Mouse (Mus musculus) right cerebral cortex, postnatal 36 days (tissue): ENCODE measurements around the gene Actl10.

Source experiments
- DNase-seq, 2 experiments: peaks; one replicate each; pipeline ENCODE4 v3.0.0; 2022; ENCODE audit warnings: low spot score in 2 of 2, mixed read lengths in 1 of 2

Gene Actl10

DNA sequence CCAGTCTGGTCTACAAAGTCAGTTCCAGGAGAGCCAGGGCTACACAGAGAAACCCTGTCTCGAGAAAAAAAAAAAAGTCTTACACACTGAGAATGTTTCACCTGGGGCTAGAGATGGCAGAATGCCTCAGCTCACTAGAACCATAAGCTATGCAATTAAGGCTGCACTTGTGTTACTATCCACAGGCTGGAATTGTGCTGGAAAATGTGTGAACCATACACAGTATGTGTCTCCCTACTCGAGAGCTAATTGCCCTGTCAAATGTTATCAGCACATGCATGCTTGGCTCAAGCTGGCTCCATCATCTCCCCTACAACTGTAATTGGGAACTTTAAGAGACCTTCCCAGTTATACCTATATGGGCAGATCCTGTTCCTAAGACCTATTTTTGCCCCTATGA, 639 bp upstream of the Actl10 start:
- DNase-seq: no peak

- DNase-seq: no peak
These were observed 351 bp downstream of the Actl10 start for GRCm38 (mm10) chr2:154551927-154552326.

- DNase-seq: peak; percentile 43 to 47
These were observed 890 bp downstream of the Actl10 start for GRCm38 (mm10) chr2:154552424-154552907.

DNA sequence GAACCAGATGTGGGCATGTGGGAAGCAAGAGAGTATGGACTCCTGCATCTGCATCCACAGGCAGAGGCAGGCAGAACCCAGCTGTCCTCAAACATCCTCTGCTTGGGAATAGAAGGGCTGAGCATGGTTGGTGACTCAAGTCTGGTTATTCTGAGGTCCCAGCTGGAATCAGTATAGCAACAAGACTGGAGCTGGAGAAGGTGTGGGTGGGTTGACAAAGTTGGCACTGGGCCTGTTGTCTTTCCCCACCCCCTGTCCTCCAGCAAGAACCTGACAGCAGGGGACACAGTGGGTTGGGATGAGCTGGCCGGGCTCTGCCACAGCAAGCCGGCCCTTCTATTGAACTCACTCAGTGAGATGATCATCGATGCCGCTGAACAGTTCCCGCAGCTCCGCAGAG, 3.7 kb downstream of the Actl10 start:
- DNase-seq: peak; percentile 66 to 74

GRCm38 (mm10) chr2:154557184-154557832, 5.7 kb downstream of the Actl10 start:
- DNase-seq: no peak

DNA sequence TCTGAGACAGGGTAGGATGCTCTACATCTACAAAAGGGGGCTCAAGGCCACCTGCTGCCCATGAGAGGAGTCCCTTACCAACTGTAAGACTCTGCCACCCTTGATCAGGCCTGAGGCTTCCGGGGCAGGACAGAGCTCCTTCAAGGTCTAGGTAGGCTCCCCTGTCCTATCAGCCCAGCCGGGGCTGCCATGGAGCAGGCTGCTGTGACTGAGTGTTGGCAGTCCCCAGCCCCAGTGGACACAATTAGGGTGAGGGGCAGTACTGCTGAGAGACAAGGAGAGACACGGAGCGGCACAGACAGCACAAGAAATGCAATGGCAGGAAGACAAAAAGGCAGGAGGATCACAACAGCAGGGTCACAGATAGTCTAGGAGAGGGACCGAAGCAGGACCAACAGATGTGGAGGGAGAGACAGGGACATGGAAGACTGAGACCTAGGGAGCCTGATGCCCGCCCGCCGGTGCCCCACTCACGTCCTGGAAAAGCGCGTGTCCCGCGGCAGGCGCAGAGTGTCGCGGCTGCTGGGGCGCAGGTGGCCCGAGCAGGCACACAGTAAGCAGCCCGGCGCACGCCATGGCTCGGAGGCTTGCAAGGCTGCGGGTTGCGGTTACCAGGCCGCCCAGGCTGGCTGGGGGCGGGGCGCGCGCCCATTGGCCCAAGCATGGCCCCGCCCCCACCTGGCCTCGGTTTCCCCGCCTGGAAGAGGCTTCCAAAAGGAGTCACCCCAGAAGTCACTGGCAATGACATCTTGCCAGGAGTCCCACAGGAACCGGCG, 6.9 kb downstream of the Actl10 start, which contains the start of gene Necab3:
Necab3 (minus strand) TSS at position 627 of the 776 bp plus-strand sequence.
- DNase-seq: peak; percentile 57 to 59

GRCm38 (mm10) chr2:154563612-154564170, 12.1 kb downstream of the Actl10 start:
- DNase-seq: no peak

DNA sequence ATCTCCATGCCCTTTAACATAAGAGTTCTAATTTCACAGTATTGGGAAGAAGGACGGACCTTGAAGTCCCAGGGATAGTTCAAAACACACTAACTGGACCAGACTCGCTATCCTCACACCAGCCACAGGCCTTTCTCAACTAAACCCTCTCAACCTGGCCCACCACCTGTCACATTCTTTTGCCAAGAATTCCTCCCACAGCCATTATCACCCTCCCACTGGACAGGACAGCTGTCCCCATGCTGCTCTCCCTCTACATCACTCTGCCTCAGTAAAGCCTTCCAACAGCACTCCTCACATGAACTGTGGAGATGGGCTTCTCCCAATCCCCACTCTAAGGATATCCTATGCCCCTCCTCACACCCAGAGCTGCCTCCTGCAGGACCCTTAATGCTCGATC, 14.0 kb downstream of the Actl10 start:
- no peak for DNase-seq

- DNase-seq: no peak
These were observed 15.1 kb downstream of the Actl10 start for GRCm38 (mm10) chr2:154566641-154567040.

DNA sequence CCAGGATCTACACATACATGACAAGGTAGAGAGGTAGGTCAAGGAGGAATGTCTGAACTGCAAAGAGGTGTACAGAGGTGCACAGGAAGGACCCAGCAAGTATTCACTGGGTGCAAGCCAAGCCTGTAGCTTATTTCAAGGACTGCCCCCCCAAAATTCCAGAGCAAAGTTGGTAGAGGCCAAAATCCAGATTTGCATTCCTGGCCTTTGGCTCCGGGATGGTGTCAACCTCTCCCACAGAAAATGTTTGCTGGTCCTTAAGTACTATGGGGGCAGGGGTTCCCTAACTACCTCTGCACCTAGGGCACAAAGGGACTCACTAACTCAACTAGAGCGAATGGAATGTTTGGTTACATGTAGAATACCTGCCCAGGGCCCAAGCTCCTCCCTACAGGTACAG, 16.2 kb downstream of the Actl10 start:
- DNase-seq: no peak

GRCm38 (mm10) chr2:154568329-154569070, 16.9 kb downstream of the Actl10 start:
- no peak for DNase-seq

DNA sequence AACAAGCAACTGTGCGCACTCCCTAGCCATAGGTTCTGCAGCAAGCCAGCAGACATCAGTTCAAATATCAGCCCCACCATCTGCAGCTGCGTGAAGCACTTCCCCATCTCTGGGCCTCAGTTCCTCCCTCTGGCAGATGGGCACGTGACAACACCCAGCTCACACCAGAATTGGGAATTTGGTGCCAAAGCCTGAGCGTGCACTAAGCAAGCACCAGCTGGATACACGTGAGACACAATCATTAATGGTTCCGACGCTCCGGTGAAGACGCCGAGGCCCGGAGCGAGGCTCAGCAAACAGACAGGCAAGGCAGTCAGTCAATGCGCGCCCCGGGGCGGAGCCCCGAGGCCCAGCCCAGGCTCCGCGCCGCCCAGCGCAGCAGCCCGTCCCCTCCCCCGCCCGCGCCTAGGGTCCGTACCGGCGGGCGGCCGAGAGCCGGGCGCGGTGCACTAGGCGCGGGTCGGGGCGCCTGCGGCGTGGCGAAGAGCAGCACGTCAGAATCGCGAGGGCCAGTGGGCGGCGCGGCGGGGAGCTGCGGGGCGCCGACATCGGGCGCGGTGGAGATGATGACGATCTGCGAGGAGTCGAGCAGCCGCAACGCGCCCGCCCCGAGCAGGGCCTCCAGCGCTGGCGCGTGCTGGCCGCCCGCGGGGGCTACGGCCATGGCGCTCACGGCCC, 17.6 kb downstream of the Actl10 start:
- peak; percentile 49 to 50 for DNase-seq

- peak; percentile 90 to 92 for DNase-seq
These were observed 18.3 kb downstream of the Actl10 start, which contains the start of gene E2f1 for GRCm38 (mm10) chr2:154569836-154570286. Gene E2f1 (minus strand): TSS chr2:154569892.

DNA sequence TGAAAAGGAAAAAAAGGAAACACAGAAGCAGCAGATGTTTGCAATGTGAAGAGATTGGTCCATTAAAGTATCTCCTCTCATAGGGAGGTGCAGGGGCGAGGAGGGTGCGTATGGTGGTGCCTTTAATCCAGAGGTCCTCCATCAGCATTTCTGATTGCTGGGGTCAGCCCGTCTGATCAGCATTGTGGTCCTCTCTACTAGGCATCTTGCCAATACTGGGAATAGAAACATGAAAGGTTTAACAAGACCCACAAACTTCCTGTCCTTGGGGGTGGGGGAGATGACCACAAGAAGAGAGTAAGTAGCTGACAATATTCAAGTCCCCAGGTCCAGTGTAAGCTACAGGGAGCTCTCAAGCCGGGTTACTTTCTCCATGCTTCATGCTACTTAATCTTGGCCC, 19.1 kb downstream of the Actl10 start:
- no peak for DNase-seq

GRCm38 (mm10) chr2:154571266-154571665, 19.7 kb downstream of the Actl10 start:
- DNase-seq: no peak

GRCm38 (mm10) chr2:154571976-154572375, 20.4 kb downstream of the Actl10 start:
- no peak for DNase-seq

- DNase-seq: no peak
These were observed 21.4 kb downstream of the Actl10 start for GRCm38 (mm10) chr2:154572996-154573395.

DNA sequence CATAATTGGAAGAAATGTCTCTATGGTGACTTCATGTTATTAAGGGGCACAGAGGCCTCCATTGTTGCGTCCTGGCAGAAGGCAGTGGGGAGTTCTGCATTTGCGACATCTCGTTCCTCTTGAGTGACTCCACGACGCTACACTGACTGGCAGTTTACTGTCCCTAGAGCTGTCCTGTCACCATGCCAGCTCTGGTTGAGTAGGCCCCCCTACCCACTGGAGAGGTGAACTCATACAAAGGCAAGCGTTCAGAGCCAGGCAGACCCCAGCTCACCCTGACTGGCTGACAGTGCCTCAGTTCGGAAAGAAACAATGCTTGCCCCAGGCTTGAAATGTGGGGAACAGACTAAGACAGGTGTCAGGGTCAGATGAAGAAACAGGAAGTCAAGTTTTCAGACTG, 22.7 kb downstream of the Actl10 start:
- no peak for DNase-seq

DNA sequence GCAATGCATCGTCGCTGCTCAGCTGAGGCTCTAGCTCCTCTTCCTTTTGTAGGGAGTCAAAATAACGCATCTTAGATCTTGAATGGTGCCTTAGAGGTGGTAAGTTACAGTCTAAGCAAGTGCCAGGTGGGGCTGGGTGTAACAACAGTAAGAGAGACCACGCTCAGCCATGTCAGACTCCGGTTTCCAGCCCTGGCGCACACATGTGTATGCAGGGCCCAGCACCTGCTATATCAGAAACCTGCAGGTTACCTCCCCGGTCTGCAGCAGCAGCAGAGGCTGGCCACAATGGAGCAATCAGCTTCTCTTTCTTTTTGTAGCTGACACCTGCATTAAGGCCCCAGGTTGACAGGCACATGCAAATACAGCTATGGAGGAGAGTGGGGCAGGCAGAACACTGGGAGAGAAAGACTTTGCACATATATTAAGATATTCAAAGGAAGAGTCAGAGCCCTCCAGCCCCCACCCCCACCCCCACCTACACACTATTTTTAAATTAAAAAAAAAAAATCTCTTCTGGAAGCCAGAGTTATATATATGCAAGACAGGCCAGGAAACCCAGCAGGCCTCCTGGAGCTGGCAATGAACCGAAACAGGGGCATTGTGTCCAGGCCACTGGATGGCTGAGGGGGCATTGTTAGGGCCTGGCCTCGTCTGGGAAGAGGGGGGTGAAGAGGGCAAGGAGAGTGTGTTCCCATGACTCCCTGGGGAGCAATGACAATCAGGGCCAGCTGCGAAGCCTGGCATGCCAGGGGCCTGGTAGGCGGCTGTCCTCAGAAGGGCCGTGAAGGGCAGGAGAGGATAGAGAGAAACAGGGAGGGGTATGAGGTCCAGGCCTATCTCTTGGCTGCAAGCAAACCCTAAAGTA, 25.5 kb downstream of the Actl10 start:
- no peak for DNase-seq

DNA sequence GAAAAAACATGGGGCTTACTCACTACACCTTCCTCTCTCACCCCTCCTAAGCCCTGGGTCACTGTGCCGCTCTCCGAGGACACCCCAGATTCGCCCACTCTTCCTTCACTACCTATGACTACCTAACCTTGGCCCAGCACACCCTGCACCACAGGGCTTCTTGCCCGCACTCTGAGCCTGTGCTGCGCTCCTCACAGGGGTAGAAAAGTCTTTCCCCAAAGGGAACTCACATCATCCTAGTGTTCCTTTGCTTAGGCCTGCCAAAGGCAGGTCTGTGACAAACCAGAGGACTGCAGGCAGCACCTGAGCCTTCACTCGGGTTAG, 26.1 kb downstream of the Actl10 start:
- no peak for DNase-seq
